Mouse (Mus musculus) thymus, adult 2 months (tissue): ENCODE results near the gene Vps35l.

ENCODE experiments used
- CTCF ChIP-seq: fragments of 200-500 bp; IDR thresholded peaks from 2 replicates; pipeline ENCODE4 v1.5.1; 2012; ENCODE audit warnings: mild to moderate bottlenecking, control low read depth, low read length, moderate library complexity, borderline replicate concordance; ENCODE audit not compliant: control insufficient read depth, poor library complexity, insufficient read depth; ENCODE audit errors: extremely low read depth
- POLR2A ChIP-seq: fragments of 200-500 bp; IDR thresholded peaks from 2 replicates; pipeline ENCODE4 v1.6.1; 2012; ENCODE audit warnings: mild to moderate bottlenecking, low read length, control low read depth, moderate library complexity; ENCODE audit not compliant: control insufficient read depth, poor library complexity, insufficient read depth; ENCODE audit errors: extremely low read depth

DNA sequence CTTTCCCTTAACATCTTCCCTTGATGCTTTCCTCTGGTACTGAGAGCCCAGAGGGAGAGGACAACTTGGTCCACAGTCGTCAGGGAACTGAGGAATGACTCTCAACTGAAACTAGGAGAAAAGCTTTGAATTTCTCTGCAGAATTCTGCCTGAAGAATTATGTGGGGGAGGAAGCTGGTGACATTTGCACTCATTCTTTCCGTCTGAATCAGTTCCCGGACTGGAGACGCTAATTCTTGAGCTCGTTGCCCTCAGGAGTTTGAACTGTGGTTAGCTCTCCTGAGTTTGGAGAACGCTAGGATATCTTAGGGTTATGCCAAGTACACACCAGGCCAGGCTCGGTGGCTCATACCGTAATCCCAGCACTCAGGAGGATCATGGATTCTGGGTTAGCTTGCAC, 29.2 kb downstream of the Vps35l start:
- TF ChIP-seq CTCF (no peak), POLR2A (no peak)
